Mouse (Mus musculus) E14TG2a.4 (cell line): Measurements from ENCODE around the gene Morc4.

Source experiments
- CTCF ChIP-seq: conservative IDR thresholded peaks from 2 replicates; pipeline ENCODE4 v1.5.1; 2014; ENCODE audit warnings: low read length
- NANOG ChIP-seq: IDR thresholded peaks from 2 replicates; pipeline ENCODE4 v1.6.1; 2014; ENCODE audit warnings: borderline replicate concordance, low read length, mixed read lengths
- POU5F1 ChIP-seq: IDR thresholded peaks from 2 replicates; pipeline ENCODE4 v1.6.1; 2014; ENCODE audit warnings: low read length, borderline replicate concordance

DNA sequence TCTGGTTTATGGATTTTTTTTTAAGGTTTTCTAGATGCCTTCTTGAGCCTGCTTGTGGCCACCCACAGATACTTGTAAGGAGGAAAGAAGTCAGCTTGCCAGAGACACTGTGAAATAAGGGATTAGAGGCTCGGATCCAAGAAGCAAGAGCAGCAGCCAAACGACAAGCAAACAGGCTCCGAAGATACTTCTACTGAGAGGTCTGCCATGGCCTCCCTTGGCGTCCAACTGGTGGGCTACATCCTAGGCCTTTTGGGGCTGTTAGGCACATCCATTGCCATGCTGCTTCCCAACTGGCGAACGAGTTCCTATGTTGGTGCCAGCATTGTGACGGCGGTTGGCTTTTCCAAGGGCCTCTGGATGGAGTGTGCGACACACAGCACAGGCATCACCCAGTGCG, 63.0 kb downstream of the Morc4 start:
- TF ChIP-seq CTCF (no peak), POU5F1 (no peak), NANOG (no peak)
